Mouse (Mus musculus) midbrain, embryonic 11.5 days (tissue): Measurements from ENCODE around the gene Cap2. TPM values are rescaled to one million over a fixed set of nuclear protein-coding genes. Genes with fewer than 3 reads are reported as not detected.

Source experiments
- ATAC-seq: fragments of 200-750 bp; cut with Nextera tagmentation; 2 replicates; pipeline ENCODE4 v1.8.0; 2017; ENCODE audit warnings: moderate TSS enrichment, moderate library complexity; ENCODE audit not compliant: low FRiP score
- DNase-seq: peaks from one replicate; pipeline ENCODE4 v3.0.0; 2015; ENCODE audit warnings: low spot score; ENCODE audit errors: missing footprints
- H3K27ac ChIP-seq: fragments of 300-500 bp; sonication (generic); 2 replicates; pipeline ENCODE4 v1.5.1; 2014; ENCODE audit warnings: low read depth, low read length
- H3K27me3 ChIP-seq: fragments of 300-500 bp; sonication (generic); 2 replicates; pipeline ENCODE4 v1.6.1; 2014; ENCODE audit warnings: mild to moderate bottlenecking, low read length, moderate library complexity, mixed read lengths; ENCODE audit not compliant: control insufficient read depth, insufficient read depth
- H3K36me3 ChIP-seq: fragments of 300-500 bp; sonication (generic); 2 replicates; pipeline ENCODE4 v1.6.1; 2014; ENCODE audit warnings: mild to moderate bottlenecking, low read length, moderate library complexity, mixed read lengths; ENCODE audit not compliant: control insufficient read depth, insufficient read depth
- H3K4me1 ChIP-seq: fragments of 300-500 bp; sonication (generic); 2 replicates; pipeline ENCODE4 v1.6.1; 2014; ENCODE audit warnings: low read length; ENCODE audit not compliant: control insufficient read depth, insufficient read depth
- H3K4me2 ChIP-seq: fragments of 300-500 bp; sonication (generic); 2 replicates; pipeline ENCODE4 v1.6.1; 2014; ENCODE audit warnings: mild to moderate bottlenecking, moderate library complexity
- H3K4me3 ChIP-seq: fragments of 300-500 bp; sonication (generic); 2 replicates; pipeline ENCODE4 v1.5.1; 2014; ENCODE audit warnings: low read depth, low read length
- H3K9ac ChIP-seq: fragments of 300-500 bp; sonication (generic); 2 replicates; pipeline ENCODE4 v1.6.1; 2014; ENCODE audit warnings: low read length
- H3K9me3 ChIP-seq: fragments of 300-500 bp; sonication (generic); 2 replicates; pipeline ENCODE4 v1.6.1; 2016; ENCODE audit warnings: low read length; ENCODE audit not compliant: control insufficient read depth
- WGBS: fragments of 180-500 bp; shearing (Covaris S2); extraction: QIAGEN DNeasy Blood & Tissue Kit; methylation state at CpG from one replicate; pipeline ENCODE4 v1.1.7; 2014; 5-methylcytosine and 5-hydroxymethylcytosine counted together
- polyA plus RNA-seq: library from polyadenylated mRNA; unstranded; fragments of >200 nt; fragmentation: Nextera tagmentation; extraction: Ambion mirVana; gene quantifications from 2 replicates; pipeline ENCODE4 v1.2.1, GENCODE M21; 2014

Cap2 gene
- polyA plus RNA-seq, 1 experiment from 2014 or later: 9.9 TPM

GRCm38 (mm10) chr13:46530546-46530945, 28.9 kb downstream of the Cap2 start:
- no peaks in the 10 kb centered on the region for H3K36me3 ChIP-seq
- 75% methylated on average over 8 of the region's 8 CpGs for WGBS

GRCm38 (mm10) chr13:46531676-46532075, 30.0 kb downstream of the Cap2 start:
- ATAC-seq: no peak
- H3K4me1 ChIP-seq: peaks cover 19% of the 10 kb centered on the region
- no peak for DNase-seq
- no peak overlapping the region for H3K4me2 ChIP-seq
- H3K9me3 ChIP-seq: no peaks in the 10 kb centered on the region
- WGBS: 84% methylated on average over 3 of the region's 3 CpGs
- H3K4me3 ChIP-seq: no peak overlapping the region
- peaks cover 12% of the 10 kb centered on the region for H3K27me3 ChIP-seq
- H3K36me3 ChIP-seq: no peaks in the 10 kb centered on the region
- H3K27ac ChIP-seq: no peak overlapping the region
- no peak overlapping the region for H3K9ac ChIP-seq

More at GRCm38 (mm10) chr13:46530546-46530945, 28.9 kb downstream of the Cap2 start:
- Histone ChIP-seq H3K9me3 (no peaks in the 10 kb centered on the region), H3K27me3 (peaks cover 5% of the 10 kb centered on the region), H3K9ac (no peak overlapping the region), H3K4me2 (no peak overlapping the region), H3K4me3 (no peak overlapping the region), H3K27ac (no peak overlapping the region), H3K4me1 (peaks cover 19% of the 10 kb centered on the region)
- no peak for DNase-seq
- ATAC-seq: no peak

GRCm38 (mm10) chr13:46532276-46532675, 30.6 kb downstream of the Cap2 start:
- H3K27me3 ChIP-seq: peaks cover 18% of the 10 kb centered on the region
- 86% methylated on average over 7 of the region's 7 CpGs for WGBS
- no peak for DNase-seq
- no peak overlapping the region for H3K9ac ChIP-seq
- H3K9me3 ChIP-seq: no peaks in the 10 kb centered on the region
- no peaks in the 10 kb centered on the region for H3K36me3 ChIP-seq
- no peak overlapping the region for H3K4me2 ChIP-seq
- no peak overlapping the region for H3K4me3 ChIP-seq
- no peak for ATAC-seq
- H3K27ac ChIP-seq: no peak overlapping the region
- H3K4me1 ChIP-seq: peaks cover 19% of the 10 kb centered on the region

- Histone ChIP-seq H3K27me3 (peaks cover 21% of the 10 kb centered on the region), H3K9ac (no peak overlapping the region; the same call in 1 of the 2 replicates), H3K4me3 (no peak overlapping the region), H3K4me1 (peaks cover 19% of the 10 kb centered on the region), H3K9me3 (no peaks in the 10 kb centered on the region), H3K4me2 (peak overlapping the region; percentile 26; the same call in 1 of the 2 replicates), H3K36me3 (no peaks in the 10 kb centered on the region), H3K27ac (peak overlapping the region; percentile 23)
- ATAC-seq (no peak), DNase-seq (peak; percentile 92)
- 37% methylated on average over 10 of the region's 10 CpGs for WGBS
Measured at GRCm38 (mm10) chr13:46533342-46534129, 31.9 kb downstream of the Cap2 start.

- Histone ChIP-seq H3K36me3 (no peaks in the 10 kb centered on the region), H3K4me3 (peak overlapping the region; percentile 13; the same call in 1 of the 2 replicates), H3K4me1 (peaks cover 19% of the 10 kb centered on the region), H3K4me2 (peak overlapping the region; percentile 26), H3K27ac (peak overlapping the region; percentile 57), H3K27me3 (peaks cover 21% of the 10 kb centered on the region), H3K9me3 (no peaks in the 10 kb centered on the region), H3K9ac (no peak overlapping the region)
- ATAC-seq (peak; percentile 92), DNase-seq (peak; percentile 95)
- WGBS: 8% methylated on average over 11 of the region's 11 CpGs
Measured at GRCm38 (mm10) chr13:46534171-46534968, 32.7 kb downstream of the Cap2 start.

GRCm38 (mm10) chr13:46534969-46535785, 33.5 kb downstream of the Cap2 start:
- Histone ChIP-seq H3K9ac (no peak overlapping the region), H3K27me3 (peaks cover 21% of the 10 kb centered on the region), H3K36me3 (no peaks in the 10 kb centered on the region), H3K9me3 (no peaks in the 10 kb centered on the region), H3K4me2 (no peak overlapping the region), H3K4me3 (no peak overlapping the region), H3K4me1 (peaks cover 19% of the 10 kb centered on the region), H3K27ac (peak overlapping the region; percentile 57)
- WGBS: 62% methylated on average over 5 of the region's 5 CpGs
- DNase-seq: no peak
- ATAC-seq: peak; percentile 43

GRCm38 (mm10) chr13:46539284-46539683, 37.6 kb downstream of the Cap2 start:
- H3K27me3 ChIP-seq: peaks cover 17% of the 10 kb centered on the region
- H3K27ac ChIP-seq: no peak overlapping the region
- 91% methylated on average over 7 of the region's 7 CpGs for WGBS
- H3K4me3 ChIP-seq: no peak overlapping the region
- H3K9ac ChIP-seq: no peak overlapping the region
- no peak for DNase-seq
- H3K4me1 ChIP-seq: peaks cover 12% of the 10 kb centered on the region
- H3K9me3 ChIP-seq: no peaks in the 10 kb centered on the region
- no peaks in the 10 kb centered on the region for H3K36me3 ChIP-seq
- H3K4me2 ChIP-seq: no peak overlapping the region
- ATAC-seq: no peak

- Histone ChIP-seq H3K9ac (no peak overlapping the region), H3K36me3 (no peaks in the 10 kb centered on the region), H3K27me3 (peaks cover 12% of the 10 kb centered on the region), H3K4me2 (no peak overlapping the region), H3K27ac (no peak overlapping the region), H3K9me3 (no peaks in the 10 kb centered on the region), H3K4me1 (peaks cover 10% of the 10 kb centered on the region), H3K4me3 (no peak overlapping the region)
- no peak for DNase-seq
- WGBS: 57% methylated on average over 5 of the region's 5 CpGs
- ATAC-seq: no peak
Measured at GRCm38 (mm10) chr13:46540943-46541342, 39.3 kb downstream of the Cap2 start.
